Mouse (Mus musculus): ENCODE data around the gene Dhx33. TPM values are rescaled to one million over a fixed set of nuclear protein-coding genes. Genes with fewer than 3 reads are reported as not detected.

The Dhx33 gene
- polyA plus RNA-seq, 1 experiment: 4.1 TPM

DNA sequence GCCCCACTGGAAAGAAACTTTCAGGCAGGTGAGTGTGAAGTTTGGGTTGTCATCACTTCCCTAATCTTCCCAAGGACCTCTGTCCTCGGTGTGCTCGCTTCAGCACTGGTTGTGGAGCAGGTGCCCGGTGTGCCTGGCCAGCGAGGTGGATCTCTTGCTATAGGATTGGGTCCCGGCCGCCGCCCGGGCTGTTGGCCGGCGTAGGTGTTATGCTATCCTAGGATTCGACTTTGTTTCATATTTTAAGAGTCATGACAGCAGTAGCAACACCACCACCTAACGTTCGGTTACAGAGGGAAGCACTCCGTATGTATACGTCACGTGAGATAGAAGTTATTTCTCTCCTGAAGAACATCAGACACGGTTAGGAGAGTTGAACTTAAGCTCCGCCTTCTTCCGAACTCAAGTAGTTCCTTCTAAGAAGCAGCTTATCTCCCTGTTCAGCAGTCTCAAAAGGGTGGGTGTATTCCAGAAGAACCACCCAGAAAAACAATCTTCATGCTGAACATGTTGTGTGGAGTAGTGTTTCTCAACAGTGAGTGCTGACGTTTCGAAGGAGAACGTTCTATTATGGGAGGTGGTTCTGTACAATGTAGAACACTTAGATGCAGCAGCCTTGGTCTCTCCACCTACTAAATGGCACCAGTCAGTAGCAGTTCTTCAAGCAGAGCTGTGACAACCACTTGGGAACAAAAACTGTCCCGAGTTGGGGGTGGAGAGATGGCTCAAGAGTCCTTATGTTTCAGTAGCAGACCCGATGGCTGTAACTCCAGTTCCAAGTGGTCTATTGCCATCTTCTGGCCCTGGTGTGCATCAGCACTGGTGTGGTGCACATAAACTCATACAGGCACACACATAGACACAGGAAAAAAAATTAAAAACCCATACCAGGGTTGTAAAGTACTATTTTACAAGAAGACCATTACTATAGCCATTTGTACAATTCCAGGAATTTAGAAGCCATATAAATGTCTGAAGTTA is 33.4 kb downstream of the Dhx33 start:
- no peaks in the 10 kb centered on the region for H3K9me3 ChIP-seq
- H3K4me1 ChIP-seq: peaks cover 42% of the 10 kb centered on the region
- H3K27me3 ChIP-seq (replicated peaks): no peaks in the 10 kb centered on the region
- peak overlapping the region; percentile 91 for H3K4me3 ChIP-seq (replicated peaks)
- H3K36me3 ChIP-seq (replicated peaks; ENCODE audit: low read length): peaks cover 64% of the 10 kb centered on the region
- TF ChIP-seq FLI1 (IDR thresholded peaks at IDR 0.05; ENCODE audit: low read length) (no peak), GATA1 (IDR thresholded peaks at IDR 0.05; ENCODE audit: borderline replicate concordance, low read length) (no peak)

DNA sequence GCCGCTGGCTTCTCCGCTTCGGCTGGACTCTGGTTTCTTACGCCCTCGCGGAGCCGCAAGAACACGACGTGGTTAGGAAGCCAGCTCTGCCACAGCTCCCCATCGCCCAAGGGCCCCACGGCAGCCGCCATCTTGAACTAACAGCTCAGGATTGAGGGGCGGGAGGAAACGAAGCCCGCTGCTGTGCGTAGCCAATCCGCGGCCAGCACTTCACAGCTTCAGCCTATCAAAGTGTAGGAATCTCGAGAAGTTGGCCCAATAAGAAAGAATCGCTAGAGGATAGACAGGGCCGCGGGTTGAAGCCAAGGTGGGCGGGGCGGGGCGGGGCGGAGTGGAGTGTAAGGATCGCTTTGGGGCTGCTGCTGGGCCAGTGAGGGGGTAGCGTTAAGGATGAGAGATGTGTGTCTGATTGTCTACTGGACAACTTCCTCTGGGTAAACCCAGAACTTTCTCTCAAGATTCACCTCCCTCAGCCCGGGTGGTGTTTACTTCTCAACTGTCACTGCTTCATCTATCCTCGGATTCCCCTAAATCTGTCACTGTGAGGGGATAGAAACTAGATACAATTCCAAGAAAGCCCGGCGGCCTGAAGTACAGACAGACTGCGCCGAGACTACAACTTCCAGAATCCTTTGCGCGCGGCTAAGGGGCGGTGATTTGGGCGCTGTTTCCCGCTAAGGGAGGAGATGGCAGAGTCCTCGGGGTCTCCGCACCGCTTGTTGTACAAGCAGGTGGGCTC is 34.2 kb downstream of the Dhx33 start, which contains the start of the genes Nup88 and Rpain:
Nup88 (minus strand) TSS at position 153 of the 739 bp plus-strand sequence.
Rpain (plus strand) TSS at position 393 of the 739 bp plus-strand sequence.
- H3K9me3 ChIP-seq: no peaks in the 10 kb centered on the region
- peak within 1 kb of the TSS; percentile 91 for H3K4me3 ChIP-seq (replicated peaks)
- H3K4me1 ChIP-seq: peaks cover 38% of the 10 kb centered on the region
- H3K27me3 ChIP-seq (replicated peaks): no peaks in the 10 kb centered on the region
- TF ChIP-seq FLI1 (IDR thresholded peaks at IDR 0.05; ENCODE audit: low read length) (no peak), GATA1 (IDR thresholded peaks at IDR 0.05; ENCODE audit: borderline replicate concordance, low read length) (no peak)
- peaks cover 64% of the 10 kb centered on the region for H3K36me3 ChIP-seq (replicated peaks; ENCODE audit: low read length)

- H3K4me3 ChIP-seq (replicated peaks): peak overlapping the region; percentile 91
- peaks cover 64% of the 10 kb centered on the region for H3K36me3 ChIP-seq (replicated peaks; ENCODE audit: low read length)
- H3K9me3 ChIP-seq: no peaks in the 10 kb centered on the region
- H3K4me1 ChIP-seq: peaks cover 40% of the 10 kb centered on the region
- TF ChIP-seq FLI1 (IDR thresholded peaks at IDR 0.05; ENCODE audit: low read length): no peak
- TF ChIP-seq GATA1 (IDR thresholded peaks at IDR 0.05; ENCODE audit: borderline replicate concordance, low read length): no peak
- no peaks in the 10 kb centered on the region for H3K27me3 ChIP-seq (replicated peaks)
Observed at GRCm38 (mm10) chr11:70969271-70969794, 34.9 kb downstream of the Dhx33 start.

DNA sequence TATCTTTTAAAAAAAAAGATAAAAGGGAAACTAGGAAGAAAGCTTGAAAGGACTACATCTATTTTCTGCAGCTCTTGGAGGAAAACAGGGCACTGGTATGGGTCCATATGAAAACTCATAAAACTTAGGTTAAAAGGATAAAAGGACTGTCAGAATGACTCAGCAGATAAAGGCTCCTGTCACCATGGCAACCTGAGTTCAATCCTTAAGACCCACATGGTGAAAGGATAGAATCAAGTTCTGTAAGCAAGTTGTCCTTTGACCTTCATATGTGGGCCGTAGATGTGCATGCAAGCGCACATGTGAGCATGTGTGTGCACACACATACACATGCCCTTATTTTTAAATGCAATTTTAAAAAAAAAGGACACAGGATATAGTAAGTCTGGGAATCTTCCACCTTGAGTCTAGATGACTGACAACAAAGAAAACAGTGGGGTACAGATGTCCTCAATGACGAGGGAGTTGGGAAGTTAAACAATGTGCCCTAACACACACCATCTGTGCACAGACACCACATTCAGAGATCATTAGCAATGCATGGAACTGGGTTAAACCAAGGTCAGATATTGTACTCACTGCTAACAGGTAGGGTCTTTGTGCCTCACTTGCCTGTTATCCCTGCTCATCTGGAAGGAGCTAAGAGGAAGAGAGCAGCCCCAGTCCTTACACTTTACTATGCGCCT is 39.9 kb downstream of the Dhx33 start:
- Histone ChIP-seq H3K4me1 (peaks cover 67% of the 10 kb centered on the region), H3K36me3 (replicated peaks; ENCODE audit: low read length) (peaks cover 71% of the 10 kb centered on the region)

GRCm38 (mm10) chr11:70960786-70961554 is 43.3 kb downstream of the Dhx33 start:
- Histone ChIP-seq H3K9me3 (no peaks in the 10 kb centered on the region), H3K27me3 (replicated peaks) (no peaks in the 10 kb centered on the region), H3K36me3 (replicated peaks; ENCODE audit: low read length) (peaks cover 90% of the 10 kb centered on the region), H3K4me1 (peaks cover 50% of the 10 kb centered on the region), H3K4me3 (replicated peaks) (no peak overlapping the region)
- TF ChIP-seq FLI1 (IDR thresholded peaks at IDR 0.05; ENCODE audit: low read length) (no peak), GATA1 (IDR thresholded peaks at IDR 0.05; ENCODE audit: borderline replicate concordance, low read length) (no peak)

More for the DNA sequence above, 39.9 kb downstream of the Dhx33 start:
- H3K27me3 ChIP-seq (replicated peaks): no peaks in the 10 kb centered on the region
- H3K4me3 ChIP-seq (replicated peaks): no peak overlapping the region
- no peak for TF ChIP-seq GATA1 (IDR thresholded peaks at IDR 0.05; ENCODE audit: borderline replicate concordance, low read length)
- no peak for TF ChIP-seq FLI1 (IDR thresholded peaks at IDR 0.05; ENCODE audit: low read length)
- H3K9me3 ChIP-seq: no peaks in the 10 kb centered on the region

DNA sequence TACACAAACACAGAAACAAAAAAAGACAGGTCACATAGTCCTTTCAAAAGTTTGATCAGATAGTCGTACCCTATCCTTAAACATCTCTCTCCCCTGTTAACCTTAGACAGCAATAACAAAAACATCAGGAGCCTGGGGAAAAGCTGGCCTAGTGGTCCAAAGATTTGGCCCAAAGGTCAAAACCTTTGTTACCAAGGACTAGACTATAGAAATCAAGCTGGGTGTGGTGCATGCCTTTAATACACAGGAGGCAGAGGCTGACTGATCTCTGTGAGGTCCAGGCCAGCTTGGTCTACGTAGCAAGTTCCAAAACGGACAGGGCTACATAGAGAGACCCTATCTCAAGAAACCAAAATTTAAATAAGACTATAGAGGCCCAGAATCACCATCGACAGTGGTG is 49.5 kb downstream of the Dhx33 start:
- Histone ChIP-seq H3K4me1 (no peaks in the 10 kb centered on the region; the same call in 1 of the 2 replicates), H3K36me3 (replicated peaks; ENCODE audit: low read length) (peaks cover 97% of the 10 kb centered on the region), H3K27me3 (replicated peaks) (no peaks in the 10 kb centered on the region), H3K9me3 (no peaks in the 10 kb centered on the region), H3K4me3 (replicated peaks) (no peak overlapping the region)
- no peak for TF ChIP-seq FLI1 (IDR thresholded peaks at IDR 0.05; ENCODE audit: low read length)
- no peak for TF ChIP-seq GATA1 (IDR thresholded peaks at IDR 0.05; ENCODE audit: borderline replicate concordance, low read length)

DNA sequence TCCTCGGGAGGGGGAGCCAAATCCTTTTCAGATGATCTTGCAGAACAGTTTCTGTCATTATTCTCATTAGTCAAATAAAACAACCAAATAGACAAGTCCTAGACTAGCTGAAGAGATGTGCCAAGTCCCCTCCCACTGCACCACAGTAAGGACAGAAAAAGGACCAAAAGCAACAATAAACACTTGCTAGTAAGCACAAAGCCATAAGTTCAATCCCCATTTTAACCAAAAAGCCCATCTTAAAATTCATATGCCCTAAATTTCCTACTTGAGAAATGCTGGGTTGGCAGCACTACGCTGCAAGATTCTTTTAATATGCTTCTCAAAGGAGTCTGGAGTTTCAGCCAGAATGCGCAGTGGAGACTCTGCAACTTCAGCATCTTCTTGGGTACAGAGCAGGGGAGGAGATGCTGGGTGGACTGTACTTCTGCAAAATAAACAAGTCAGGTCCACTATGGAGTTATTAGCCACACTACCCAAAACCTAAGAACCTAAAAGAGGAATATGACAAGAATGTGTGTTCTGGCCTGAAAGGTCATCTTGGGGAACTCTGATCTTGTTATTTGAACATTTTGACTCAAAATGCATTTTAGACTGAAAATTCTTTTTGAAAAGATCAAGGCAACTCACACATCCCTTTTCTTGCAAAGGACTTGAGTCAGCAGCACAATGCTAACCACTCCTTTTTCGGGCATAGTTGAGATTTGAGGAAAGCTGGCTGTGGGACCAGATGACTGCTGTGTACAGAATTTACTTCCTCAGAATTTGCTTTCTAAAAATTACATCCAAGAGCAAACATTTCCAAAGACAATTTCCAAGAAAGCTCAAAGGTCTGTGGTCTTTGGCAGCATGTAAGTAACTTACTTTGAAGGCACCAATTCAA is 59.1 kb downstream of the Dhx33 start:
- Histone ChIP-seq H3K9me3 (no peaks in the 10 kb centered on the region), H3K36me3 (replicated peaks; ENCODE audit: low read length) (peaks cover 96% of the 10 kb centered on the region), H3K4me1 (no peaks in the 10 kb centered on the region), H3K27me3 (replicated peaks) (no peaks in the 10 kb centered on the region), H3K4me3 (replicated peaks) (no peak overlapping the region)
- TF ChIP-seq GATA1 (IDR thresholded peaks at IDR 0.05; ENCODE audit: borderline replicate concordance, low read length): no peak
- no peak for TF ChIP-seq FLI1 (IDR thresholded peaks at IDR 0.05; ENCODE audit: low read length)

GRCm38 (mm10) chr11:70943651-70944050 is 60.6 kb downstream of the Dhx33 start:
- Histone ChIP-seq H3K36me3 (replicated peaks; ENCODE audit: low read length) (peaks cover 96% of the 10 kb centered on the region), H3K9me3 (no peaks in the 10 kb centered on the region), H3K4me3 (replicated peaks) (no peak overlapping the region), H3K27me3 (replicated peaks) (no peaks in the 10 kb centered on the region), H3K4me1 (no peaks in the 10 kb centered on the region)
- TF ChIP-seq GATA1 (IDR thresholded peaks at IDR 0.05; ENCODE audit: borderline replicate concordance, low read length) (no peak), FLI1 (IDR thresholded peaks at IDR 0.05; ENCODE audit: low read length) (no peak)

Measured in megakaryocyte, embryonic 14.5 days (primary cell).